Mouse (Mus musculus): ENCODE data around the gene Zfp119b. TPM values are rescaled to one million over a fixed set of nuclear protein-coding genes. Genes with fewer than 3 reads are reported as not detected.
A peak's percentile ranks its signal among the peaks of the same experiment; 100 is the strongest.
"Not testable (repeated sequence)": the region's sequence is repeated elsewhere in the genome, so short reads cannot be mapped to it uniquely, and the experiment has no call there.

Gene Zfp119b
- total RNA-seq, 2 experiments from 2014 or later = 2.4 TPM

GRCm38 (mm10) chr17:55957726-55958583 lies 8.7 kb upstream of the Zfp119b start:
- DNase-seq = no peak

DNA sequence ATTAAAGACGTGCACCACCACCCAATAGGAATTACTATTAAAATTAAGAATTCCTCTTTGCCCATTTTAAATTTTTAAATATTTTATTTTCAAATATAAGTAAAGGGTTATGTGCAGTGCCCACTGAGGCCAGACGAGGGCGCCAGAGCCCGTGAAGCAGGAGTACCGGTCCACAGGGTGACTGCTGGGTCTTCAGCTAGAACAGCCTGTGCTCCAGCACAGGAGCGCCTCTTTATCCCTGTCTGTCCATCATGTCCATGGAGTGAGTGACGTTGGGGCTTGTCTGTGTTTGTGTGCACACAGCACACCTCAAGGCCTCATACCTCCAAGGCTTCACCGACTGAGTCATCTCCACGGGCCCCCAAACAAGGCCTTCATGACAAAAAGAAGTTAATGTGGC lies 7.9 kb upstream of the Zfp119b start:
- peak; percentile 53 to 86 for DNase-seq

DNA sequence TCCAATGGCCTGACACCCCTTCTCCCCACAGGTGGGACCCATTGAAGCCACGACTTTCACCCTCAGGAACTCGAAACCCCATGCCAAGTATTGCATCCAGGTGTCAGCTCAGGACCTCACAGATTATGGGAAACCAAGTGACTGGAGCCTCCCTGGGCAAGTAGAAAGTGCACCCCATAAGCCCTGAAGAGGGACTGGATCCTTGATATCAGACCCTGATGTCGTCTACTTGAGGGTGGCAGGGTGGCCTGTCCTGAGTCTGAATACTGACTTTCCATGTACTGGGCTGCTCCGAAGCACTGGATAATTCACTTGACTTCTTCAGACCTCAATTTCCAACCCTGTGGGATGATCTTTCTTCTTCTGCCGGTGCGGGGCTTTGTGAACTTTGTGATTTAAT lies 7.3 kb upstream of the Zfp119b start:
- no peak for DNase-seq

DNA sequence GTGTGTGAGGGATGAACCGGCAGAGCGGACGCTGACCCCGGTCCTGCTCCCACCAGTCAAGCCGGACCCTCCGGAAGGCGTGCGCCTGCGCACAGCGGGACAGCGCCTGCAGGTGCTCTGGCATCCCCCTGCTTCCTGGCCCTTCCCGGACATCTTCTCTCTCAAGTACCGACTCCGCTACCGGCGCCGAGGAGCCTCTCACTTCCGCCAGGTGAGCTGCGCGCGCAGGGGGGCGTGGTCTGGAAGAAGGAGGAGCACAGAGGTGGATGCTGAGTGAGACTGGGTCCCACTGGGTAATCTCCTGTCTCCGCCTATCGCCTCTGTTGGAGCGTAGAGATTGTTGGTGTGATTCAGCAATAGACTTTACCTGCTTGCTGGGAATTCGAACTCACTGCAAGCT lies 6.8 kb upstream of the Zfp119b start:
- DNase-seq = no peak

DNA sequence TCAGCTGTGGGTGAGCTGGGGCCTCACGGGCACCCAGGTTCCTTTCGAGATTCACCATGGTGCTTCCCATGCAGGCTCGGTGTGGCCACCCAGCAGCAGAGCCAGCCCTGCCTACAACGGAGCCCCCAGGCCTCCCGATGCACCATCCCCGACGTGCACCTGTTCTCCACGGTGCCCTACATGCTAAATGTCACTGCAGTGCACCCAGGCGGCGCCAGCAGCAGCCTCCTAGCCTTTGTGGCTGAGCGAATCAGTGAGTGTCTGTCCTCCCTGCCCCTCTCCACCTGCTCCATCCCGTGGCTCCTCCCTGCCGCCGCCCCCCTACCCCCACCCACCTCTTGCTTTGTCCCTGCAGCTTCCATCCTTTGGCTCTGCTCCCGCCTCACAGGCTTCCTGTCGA lies 4.9 kb upstream of the Zfp119b start:
- DNase-seq = no peak

DNA sequence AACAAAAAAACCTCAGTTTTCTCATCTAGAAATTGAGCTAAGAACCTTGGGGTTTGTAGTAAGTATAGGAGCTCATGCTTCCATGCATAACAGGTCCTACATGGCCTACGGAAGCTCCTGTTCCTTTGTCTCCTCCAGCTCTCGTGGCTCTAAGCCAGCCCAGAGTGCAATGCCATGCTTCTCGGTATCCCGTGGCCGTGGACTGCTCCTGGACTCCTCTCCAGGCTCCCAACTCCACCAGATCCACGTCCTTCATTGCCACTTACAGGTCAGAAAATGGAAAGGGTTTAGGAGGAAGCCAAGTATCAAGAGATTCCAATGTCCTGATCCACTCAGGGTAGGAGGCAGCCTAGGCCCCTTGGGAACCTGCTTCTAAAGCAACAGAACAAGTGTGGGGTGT lies 4.5 kb upstream of the Zfp119b start:
- no peak for DNase-seq

- peak in 1 of 2 experiments; percentile 45 for DNase-seq
These were observed 3.2 kb upstream of the Zfp119b start, which contains the start of gene Ebi3 for GRCm38 (mm10) chr17:55952447-55953027. Ebi3 (plus strand) TSS chr17:55952640.

GRCm38 (mm10) chr17:55952041-55952440 lies 2.7 kb upstream of the Zfp119b start:
- no peak for DNase-seq

GRCm38 (mm10) chr17:55950601-55951000 lies 1.3 kb upstream of the Zfp119b start:
- DNase-seq = no peak

GRCm38 (mm10) chr17:55948647-55949046 lies 653 bp downstream of the Zfp119b start:
- no peak for DNase-seq

- DNase-seq = no peak
These were observed 3.6 kb downstream of the Zfp119b start for GRCm38 (mm10) chr17:55945696-55946095.

GRCm38 (mm10) chr17:55944866-55945682 lies 4.2 kb downstream of the Zfp119b start:
- DNase-seq = peak; percentile 96 to 98

- DNase-seq = not testable (repeated sequence)
These were observed 4.9 kb downstream of the Zfp119b start for GRCm38 (mm10) chr17:55944387-55944865.

- no peak for DNase-seq
These were observed 16.1 kb downstream of the Zfp119b start for GRCm38 (mm10) chr17:55933191-55933590.

- DNase-seq = no peak
These were observed 16.7 kb downstream of the Zfp119b start for GRCm38 (mm10) chr17:55932635-55933034.

- peak; percentile 32 to 37 for DNase-seq
These were observed 17.5 kb downstream of the Zfp119b start for GRCm38 (mm10) chr17:55931553-55932502.

- DNase-seq = no peak
These were observed 42.6 kb downstream of the Zfp119b start for GRCm38 (mm10) chr17:55906669-55907068.

- no peak for DNase-seq
These were observed 45.2 kb downstream of the Zfp119b start for GRCm38 (mm10) chr17:55904131-55904530.

DNA sequence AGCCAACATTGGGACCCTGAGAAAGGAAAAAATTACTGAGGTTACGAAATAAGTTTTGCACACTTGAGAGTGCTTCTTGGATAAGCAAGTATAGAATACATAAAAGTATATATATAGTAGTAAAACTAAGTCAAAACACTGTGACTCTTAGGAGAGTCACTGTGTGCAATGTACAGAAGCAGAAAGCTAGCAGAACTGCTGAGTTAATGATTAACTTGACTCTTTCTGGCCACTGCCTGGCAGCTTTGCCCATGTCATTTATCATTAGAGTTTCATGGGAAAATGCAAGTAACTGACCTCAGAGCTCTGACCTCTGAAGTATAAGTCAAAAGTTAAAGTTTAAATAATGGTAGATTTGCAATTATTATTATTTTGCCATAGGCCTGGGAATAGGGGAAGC lies 45.6 kb downstream of the Zfp119b start:
- DNase-seq = no peak

DNA sequence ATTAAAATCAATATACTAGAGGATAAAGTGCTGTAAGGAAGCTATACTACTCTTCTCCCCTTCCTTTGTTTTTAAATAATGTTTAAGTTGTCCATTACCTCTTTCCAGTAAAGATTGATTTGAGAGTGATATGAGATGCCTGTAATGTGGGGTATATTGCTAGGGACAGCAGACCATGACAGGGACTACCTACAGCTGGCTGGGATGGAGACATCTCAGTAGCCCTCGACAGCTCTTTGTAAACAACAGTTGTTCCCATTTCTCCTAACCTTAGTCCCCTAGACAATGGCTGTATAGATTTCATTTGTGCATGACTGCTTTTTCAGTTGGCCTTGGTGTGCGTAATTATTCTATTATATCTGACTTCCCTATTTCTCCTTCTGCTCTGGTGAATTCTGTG lies 46.2 kb downstream of the Zfp119b start:
- DNase-seq = no peak

DNA sequence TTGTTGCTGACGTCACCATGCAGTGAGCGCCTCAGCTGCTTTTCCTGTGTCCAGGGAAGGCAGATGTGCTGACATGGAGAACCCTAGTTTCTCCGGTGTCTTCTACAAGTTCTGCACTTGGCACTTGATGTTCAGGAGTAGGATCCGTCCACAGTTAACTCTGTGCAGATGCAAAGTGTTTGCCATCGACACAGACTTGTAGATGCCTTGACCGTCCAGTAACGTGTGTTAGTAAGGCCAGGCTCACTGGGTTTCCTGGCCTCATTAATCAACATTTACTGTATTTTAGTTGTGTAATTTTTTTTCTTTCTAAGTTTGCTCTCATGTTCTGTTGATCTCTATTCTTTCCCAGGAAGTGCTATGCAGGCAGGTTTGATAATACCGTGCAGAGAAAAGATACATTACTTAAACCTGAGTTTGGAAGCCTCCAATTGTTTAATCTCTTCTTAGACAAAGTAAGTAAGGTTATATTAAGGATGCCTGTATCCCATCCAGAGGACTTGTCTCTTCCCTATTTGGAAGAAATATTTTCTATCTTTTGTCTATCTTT lies 56.8 kb downstream of the Zfp119b start:
- DNase-seq = peak in 1 of 2 experiments; percentile 64

All from heart, adult 18-20 months (tissue).